Mouse (Mus musculus) thymus, adult 2 months (tissue): ENCODE results near the gene Il1rapl1.

Source experiments
- CTCF ChIP-seq: fragments of 200-500 bp; IDR thresholded peaks from 2 replicates; pipeline ENCODE4 v1.5.1; 2012; ENCODE audit warnings: mild to moderate bottlenecking, control low read depth, low read length, moderate library complexity, borderline replicate concordance; ENCODE audit not compliant: control insufficient read depth, poor library complexity, insufficient read depth; ENCODE audit errors: extremely low read depth
- POLR2A ChIP-seq: fragments of 200-500 bp; IDR thresholded peaks from 2 replicates; pipeline ENCODE4 v1.6.1; 2012; ENCODE audit warnings: mild to moderate bottlenecking, low read length, control low read depth, moderate library complexity; ENCODE audit not compliant: control insufficient read depth, poor library complexity, insufficient read depth; ENCODE audit errors: extremely low read depth

DNA sequence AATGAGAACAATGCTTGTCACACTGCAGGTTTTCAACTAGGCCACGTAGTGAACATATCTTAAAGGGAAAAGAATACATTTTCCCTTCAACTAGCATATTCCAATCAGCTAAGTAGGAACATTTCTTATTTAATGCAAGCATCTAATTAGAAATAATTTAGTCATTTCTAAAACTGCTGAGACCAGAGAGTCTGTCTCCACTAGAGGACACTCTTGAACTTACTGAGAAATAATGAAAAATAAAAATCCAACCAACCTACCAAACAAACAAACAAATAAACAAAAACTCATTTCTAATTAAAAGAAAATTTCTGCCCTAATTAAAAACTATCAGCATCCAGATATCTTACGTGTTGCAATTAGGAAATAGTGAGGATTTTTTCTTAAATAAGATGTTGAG is 1312.7 kb downstream of the Il1rapl1 start:
- no peak for TF ChIP-seq CTCF
- no peak for TF ChIP-seq POLR2A
